Mouse (Mus musculus) lung, adult 2 months (tissue): ENCODE results near the gene Epb41l4b. TPM values are rescaled to one million over a fixed set of nuclear protein-coding genes. Genes with fewer than 3 reads are reported as not detected.

ENCODE experiments used
- DNase-seq: peaks from one replicate; pipeline ENCODE4 v3.0.0; 2022
- H3K4me1 ChIP-seq: fragments of 200-500 bp; 2 replicates; pipeline ENCODE4 v1.6.1; 2011; ENCODE audit warnings: low read length; ENCODE audit not compliant: control insufficient read depth, insufficient read depth
- H3K4me3 ChIP-seq: fragments of 200-500 bp; replicated peaks from 2 replicates; pipeline ENCODE3; 2011; ENCODE audit warnings: low read depth, mild to moderate bottlenecking, control low read depth, low read length; ENCODE audit errors: extremely low read depth
- CTCF ChIP-seq: fragments of 200-500 bp; IDR thresholded peaks from 2 replicates; pipeline ENCODE4 v1.5.1; 2011; ENCODE audit warnings: mild to moderate bottlenecking, low read length, control low read depth; ENCODE audit not compliant: insufficient read depth
- POLR2A ChIP-seq: fragments of 200-500 bp; IDR thresholded peaks from 2 replicates; pipeline ENCODE4 v1.6.1; 2011; ENCODE audit warnings: low read depth, mild to moderate bottlenecking, control low read depth, low read length, borderline replicate concordance; ENCODE audit errors: extremely low read depth
- WGBS: fragments of 180-500 bp; shearing (Covaris S2); methylation state at CpG from one replicate; pipeline ENCODE4 v1.1.7; 2018; 5-methylcytosine and 5-hydroxymethylcytosine counted together
- polyA plus RNA-seq: library from polyadenylated mRNA; depleted of rRNA; stranded (reverse); fragments of >200 nt; gene quantifications from 2 replicates; pipeline ENCODE4 v1.2.3, GENCODE M21; 2012

The Epb41l4b gene
- polyA plus RNA-seq, 1 experiment = 28.9 TPM

DNA sequence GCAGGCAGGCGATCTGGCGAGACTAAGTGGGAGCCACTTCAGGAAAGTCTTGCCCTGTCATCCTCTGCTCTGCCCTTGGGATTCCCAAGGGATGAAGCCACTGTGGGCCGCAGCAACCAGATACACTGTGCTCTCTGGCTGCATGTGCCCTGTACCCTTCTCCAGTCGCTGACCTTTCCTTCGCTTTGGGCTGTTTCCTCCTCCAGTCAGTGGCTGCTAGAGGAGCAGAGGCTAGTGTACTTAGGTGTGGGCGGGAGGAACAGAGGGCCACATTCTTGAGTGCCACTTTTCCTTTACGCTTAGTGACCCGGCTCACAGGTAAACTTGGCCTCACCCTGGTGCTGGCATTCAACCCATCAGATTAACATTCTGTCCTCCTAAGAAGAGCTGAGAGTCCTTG, 10.6 kb upstream of the Epb41l4b start:
- no peak overlapping the region for H3K4me3 ChIP-seq
- 0 out of 2 replicates have a peak, but pooled peaks cover 2% of the 10 kb centered on the region for H3K4me1 ChIP-seq
- DNase-seq = peak; percentile 73
- TF ChIP-seq CTCF (no peak), POLR2A (peak; percentile 30; the same call in 1 of the 2 replicates)
- 37% methylated on average over 8 of the region's 8 CpGs for WGBS

DNA sequence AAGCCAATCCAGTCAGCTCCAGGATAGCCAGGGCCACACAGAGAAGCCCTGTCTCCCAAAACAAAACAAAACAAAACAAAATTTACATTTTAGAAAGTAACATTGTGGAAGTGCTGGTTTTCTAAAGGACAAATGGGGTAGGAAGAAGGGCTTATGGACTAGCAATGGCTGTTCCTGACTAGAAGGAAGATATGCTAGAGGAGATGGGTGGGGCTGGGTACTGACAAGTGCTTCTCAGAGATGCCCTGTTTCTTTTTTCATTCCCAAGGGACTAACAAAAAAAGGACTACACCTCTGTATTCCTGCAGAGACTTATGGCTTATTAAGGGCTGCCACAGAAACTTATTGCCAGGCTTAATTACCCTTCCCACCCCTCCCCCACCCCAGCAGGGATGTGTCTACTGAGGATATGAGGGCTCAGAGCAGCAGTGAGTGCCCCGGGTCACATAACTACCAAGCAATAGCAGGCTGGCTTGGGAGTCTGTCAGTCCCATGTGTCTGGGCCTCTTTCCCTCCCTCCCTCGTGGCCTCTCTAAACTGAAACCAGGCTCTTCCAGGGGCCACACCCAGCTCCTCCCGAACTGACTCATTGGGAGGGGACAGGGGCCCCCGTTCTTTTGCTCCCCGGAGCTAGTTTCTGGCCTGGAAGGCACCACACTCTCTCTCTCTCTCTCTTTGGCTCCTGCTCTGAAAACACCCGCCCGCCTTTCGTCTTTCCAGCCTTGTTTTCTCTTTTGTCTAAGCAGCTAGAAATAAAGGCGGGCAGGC, 10.0 kb upstream of the Epb41l4b start:
- Histone ChIP-seq H3K4me3 (peak overlapping the region; percentile 4), H3K4me1 (0 out of 2 replicates have a peak, but pooled peaks cover 2% of the 10 kb centered on the region)
- DNase-seq = no peak
- 13% methylated on average over 9 of the region's 9 CpGs for WGBS
- TF ChIP-seq CTCF = no peak
- no peak for TF ChIP-seq POLR2A

DNA sequence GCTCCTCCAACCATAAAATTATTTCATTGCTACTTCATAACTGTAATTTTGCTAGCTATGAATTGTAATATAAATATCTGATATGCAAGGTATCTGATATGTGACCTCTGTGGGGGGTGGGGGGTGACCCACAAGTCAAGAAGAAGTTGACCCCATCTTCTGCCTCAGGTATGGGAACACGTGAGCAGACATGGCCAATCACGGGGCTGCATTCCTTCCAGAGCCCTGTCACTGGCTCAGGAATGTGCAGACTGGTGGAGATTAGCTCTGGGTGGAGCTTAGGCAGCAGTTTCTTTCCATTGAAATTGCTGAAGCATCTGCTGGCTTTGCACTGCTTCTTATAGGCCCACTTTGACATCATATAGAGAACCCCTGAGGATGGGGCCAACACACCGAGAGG, 4.9 kb upstream of the Epb41l4b start:
- H3K4me3 ChIP-seq = no peak overlapping the region
- DNase-seq = no peak
- no peak for TF ChIP-seq CTCF
- no peak for TF ChIP-seq POLR2A
- WGBS = 52% methylated on average over 3 of the region's 3 CpGs
- no peaks in the 10 kb centered on the region for H3K4me1 ChIP-seq

DNA sequence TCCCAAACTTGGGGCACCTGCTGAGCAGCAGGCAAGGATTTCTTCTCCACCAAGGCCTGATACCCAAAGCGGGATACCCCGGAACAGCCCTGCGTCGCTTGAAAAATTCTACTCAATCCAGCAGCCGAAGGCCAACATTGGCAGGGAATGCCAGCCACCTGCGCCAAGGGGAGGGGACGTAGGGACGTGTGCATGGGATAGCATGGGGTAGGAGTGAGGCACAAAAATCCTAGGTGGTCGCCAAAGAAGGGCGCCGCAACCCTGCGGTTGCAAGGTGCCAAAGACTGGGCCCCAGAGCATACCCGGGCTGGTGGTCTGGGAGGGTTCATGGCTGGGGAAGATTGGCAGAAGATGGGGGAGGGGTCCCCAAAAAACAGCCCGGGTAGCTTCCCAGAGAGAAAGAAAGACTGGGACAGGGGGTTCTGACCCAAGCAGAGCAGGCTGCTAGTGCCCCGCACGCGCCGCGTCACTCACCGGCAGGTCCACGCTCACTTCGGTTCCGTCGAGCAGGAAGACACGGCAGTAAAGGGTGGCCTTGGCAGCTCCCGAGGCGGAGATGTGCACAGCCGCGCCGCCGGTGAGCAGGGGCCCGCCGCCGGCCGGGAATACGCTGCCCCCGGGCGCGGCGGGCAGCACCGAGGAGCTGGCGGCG, 737 bp downstream of the Epb41l4b start:
- TF ChIP-seq POLR2A (no peak), CTCF (no peak)
- WGBS = 2% methylated on average over 43 of the region's 43 CpGs
- Histone ChIP-seq H3K4me3 (peak overlapping the region; percentile 66), H3K4me1 (peaks cover 3% of the 10 kb centered on the region; the same call in 1 of the 2 replicates)
- DNase-seq = no peak

- no peak for TF ChIP-seq POLR2A
- no peak for TF ChIP-seq CTCF
- no peak for DNase-seq
- WGBS = 15% methylated on average over 26 of the region's 26 CpGs
- H3K4me3 ChIP-seq = peak overlapping the region; percentile 66
- peaks cover 5% of the 10 kb centered on the region; the same call in 1 of the 2 replicates for H3K4me1 ChIP-seq
Observed at GRCm38 (mm10) chr4:57141908-57142361, 1.3 kb downstream of the Epb41l4b start.

DNA sequence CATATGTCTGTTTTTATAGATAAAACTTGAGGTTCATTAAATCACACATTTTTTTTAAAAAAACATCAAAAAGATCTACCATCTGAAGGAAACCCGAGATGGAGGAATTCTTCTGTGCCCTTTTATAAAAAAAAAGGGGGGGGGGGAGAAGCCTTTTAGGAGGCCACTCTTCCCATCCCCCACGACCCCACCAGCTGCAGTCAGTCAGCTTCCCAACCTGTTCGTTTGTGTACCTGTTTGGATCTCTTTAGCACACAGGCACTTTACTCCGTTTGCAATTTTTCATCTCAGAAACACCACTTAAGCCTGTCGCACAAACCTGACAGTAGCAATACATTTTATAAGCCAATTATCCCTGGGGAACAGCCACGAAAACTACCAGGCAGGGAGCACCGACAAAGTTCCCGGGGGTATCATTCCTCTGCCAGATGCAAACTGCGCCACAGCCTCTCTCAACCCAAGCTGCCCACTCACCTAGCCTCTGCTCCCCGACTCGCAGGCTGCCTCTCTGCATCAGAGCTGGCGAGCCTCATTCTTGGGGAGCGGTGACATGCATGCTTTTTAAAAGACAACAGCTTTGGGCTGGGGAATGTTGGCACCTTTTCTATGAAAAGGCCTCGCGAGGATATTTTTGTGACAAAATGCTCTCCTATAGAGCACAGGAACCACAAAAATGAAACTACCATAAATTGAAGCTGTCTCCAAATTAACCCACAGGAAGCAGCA, 2.1 kb downstream of the Epb41l4b start:
- no peak for DNase-seq
- 43% methylated on average over 15 of the region's 15 CpGs for WGBS
- H3K4me3 ChIP-seq = peak overlapping the region; percentile 36
- TF ChIP-seq POLR2A = no peak
- TF ChIP-seq CTCF = no peak
- H3K4me1 ChIP-seq = peaks cover 5% of the 10 kb centered on the region; the same call in 1 of the 2 replicates

- Histone ChIP-seq H3K4me1 (peaks cover 5% of the 10 kb centered on the region; the same call in 1 of the 2 replicates), H3K4me3 (no peak overlapping the region)
- 70% methylated on average over 4 of the region's 4 CpGs for WGBS
- no peak for TF ChIP-seq CTCF
- no peak for TF ChIP-seq POLR2A
- no peak for DNase-seq
Observed at GRCm38 (mm10) chr4:57140200-57140799, 2.9 kb downstream of the Epb41l4b start.

GRCm38 (mm10) chr4:57139433-57139832, 3.8 kb downstream of the Epb41l4b start:
- no peak for TF ChIP-seq CTCF
- TF ChIP-seq POLR2A = no peak
- WGBS = 44% methylated on average over 10 of the region's 10 CpGs
- peaks cover 5% of the 10 kb centered on the region; the same call in 1 of the 2 replicates for H3K4me1 ChIP-seq
- DNase-seq = peak; percentile 61
- no peak overlapping the region for H3K4me3 ChIP-seq

DNA sequence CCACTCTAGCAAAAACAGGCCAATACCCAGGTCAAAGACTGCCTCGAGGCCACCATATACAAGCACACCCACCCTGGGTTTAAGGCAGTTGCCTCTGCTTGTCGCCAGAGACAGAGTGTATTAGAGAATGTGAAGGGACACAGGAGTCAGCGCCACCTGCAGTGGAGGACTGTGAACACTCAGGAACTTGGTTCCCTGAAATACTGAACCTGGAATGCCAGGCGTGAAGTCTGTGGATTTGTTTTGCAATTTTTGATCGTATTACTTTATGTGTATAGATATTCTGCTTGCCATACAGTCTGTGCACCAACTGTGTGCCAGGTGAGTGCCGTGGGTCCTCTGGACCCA, 5.2 kb downstream of the Epb41l4b start:
- no peak for DNase-seq
- TF ChIP-seq POLR2A (no peak), CTCF (no peak)
- Histone ChIP-seq H3K4me1 (peaks cover 5% of the 10 kb centered on the region; the same call in 1 of the 2 replicates), H3K4me3 (no peak overlapping the region)
- WGBS = 63% methylated on average over 6 of the region's 6 CpGs
